Mouse (Mus musculus) cerebellum, postnatal 36 days (tissue): ENCODE measurements around the gene Akr1c14.
"Not testable (repeated sequence)": the region's sequence is repeated elsewhere in the genome, so short reads cannot be mapped to it uniquely, and the experiment has no call there.

Experiments used
- DNase-seq, 2 experiments: peaks; one replicate each; pipeline ENCODE4 v3.0.0; 2021 to 2022; ENCODE audit warnings: mixed read lengths in 2 of 2

Akr1c14 gene

DNA sequence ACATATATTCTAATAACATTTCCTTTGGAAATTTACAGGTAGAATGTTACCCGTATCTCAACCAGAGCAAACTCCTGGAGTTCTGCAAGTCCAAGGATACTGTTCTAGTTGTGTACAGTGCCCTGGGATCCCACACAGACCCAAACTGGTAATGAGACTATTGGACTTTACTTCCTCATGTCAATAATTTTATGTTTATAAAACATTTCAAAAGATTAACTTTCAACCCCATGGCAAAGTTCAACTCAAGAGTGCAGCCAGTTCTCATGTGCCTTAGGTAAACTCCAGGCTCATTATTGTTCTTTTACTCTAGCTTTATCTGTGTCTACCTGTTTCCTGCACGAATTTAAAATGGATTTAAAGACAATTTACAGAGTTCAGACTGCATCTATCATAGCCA is at the start of gene Akr1c14:
Gene Akr1c14 (plus strand): TSS at position 293 of the 400 bp plus-strand sequence.
- no peak for DNase-seq

DNA sequence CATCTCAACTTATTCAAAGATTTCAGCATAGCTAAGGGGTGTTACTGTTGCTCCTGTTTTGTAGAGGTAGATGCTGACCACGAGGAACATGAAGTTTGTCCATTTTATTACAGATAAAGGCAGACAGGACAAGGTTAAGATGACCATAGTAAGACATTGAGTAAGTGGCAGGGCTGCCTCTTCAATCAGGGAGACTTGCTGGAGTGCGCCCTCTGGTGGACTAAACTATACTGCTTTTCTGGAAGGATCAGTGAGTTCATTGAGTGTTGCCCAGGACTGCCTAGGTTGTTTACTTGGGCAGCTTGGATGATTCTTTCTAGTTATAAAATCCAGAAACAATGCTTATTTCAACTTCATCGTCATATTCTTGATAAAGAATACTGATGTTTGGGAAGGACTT is 47.1 kb upstream of the Akr1c14 start:
- DNase-seq, result peak; percentile 22 to 44

DNA sequence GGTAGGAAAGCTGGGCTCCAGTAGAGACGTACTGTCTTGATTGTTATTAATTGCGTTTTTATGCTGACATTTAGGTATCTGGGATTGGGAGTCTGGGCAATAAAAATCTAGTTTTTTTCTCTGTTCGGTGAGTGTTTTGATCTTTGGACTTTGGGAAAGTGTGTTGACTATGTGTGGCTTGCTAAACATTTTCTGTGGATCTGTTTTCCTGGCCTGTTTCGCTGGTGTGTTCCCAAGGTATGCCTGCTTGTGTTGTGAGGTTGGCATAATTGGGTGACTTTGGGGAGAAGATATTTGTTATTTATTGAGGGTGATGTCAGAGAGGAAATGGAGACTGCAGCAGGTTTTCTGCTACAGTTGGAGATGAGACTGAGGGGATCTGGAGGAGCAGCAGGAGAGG is 38.0 kb upstream of the Akr1c14 start:
- DNase-seq, result no peak

DNA sequence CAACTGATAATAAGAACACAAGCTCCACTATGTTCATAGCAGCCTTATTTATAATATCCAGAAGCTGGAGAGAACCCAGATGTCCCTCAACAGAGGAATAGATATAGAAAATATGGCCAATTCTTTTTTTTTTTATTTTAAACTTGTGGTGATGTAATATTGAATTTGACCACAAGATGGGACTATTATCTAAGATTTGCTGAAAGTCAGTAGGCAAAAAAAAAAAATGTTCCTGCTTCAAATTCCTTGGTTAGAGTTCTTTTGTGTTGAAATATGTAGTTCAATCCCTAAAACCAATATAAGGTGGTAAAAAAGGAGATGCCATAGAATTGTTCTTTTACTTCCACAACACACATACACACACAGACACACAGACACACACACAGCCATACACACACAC is 35.0 kb upstream of the Akr1c14 start:
- DNase-seq, result no peak

DNA sequence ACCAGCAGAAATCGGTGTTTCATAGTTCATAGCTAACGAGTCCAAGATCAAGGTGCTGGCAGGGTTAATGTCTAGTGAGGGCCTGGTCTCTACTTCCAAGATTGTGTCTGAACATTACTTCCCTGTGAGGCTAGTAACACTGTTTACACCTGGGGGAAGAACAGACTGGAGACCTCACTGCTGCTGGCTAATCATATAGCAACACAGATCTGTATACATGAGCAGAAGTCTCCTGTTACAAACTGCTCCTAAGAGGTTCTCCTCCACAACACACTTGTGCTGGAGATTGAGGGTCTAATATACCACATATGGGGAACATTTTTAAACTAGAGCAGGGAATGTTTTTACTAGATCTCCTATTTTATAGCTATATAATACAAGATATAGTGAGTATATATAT is 18.9 kb upstream of the Akr1c14 start:
- DNase-seq, result no peak

DNA sequence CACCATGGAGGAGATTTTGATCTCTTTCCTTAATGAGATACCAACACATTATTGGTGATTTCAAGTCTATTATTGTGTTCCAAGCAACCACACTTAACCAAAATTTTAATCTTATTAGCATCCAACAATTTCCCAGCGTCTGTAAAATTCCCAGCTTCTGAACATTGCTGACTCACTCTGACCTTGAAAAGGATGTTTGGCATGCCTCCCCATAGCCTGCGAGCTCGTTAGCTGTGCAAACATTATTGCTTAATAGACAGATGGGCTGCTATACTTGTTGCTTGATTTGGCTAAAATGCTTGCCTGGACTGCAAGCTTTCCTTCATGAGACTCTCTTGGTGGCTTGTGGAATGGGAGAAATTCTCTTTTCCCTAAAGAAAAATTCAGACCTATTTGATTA is 16.3 kb upstream of the Akr1c14 start:
- DNase-seq, result no peak

DNA sequence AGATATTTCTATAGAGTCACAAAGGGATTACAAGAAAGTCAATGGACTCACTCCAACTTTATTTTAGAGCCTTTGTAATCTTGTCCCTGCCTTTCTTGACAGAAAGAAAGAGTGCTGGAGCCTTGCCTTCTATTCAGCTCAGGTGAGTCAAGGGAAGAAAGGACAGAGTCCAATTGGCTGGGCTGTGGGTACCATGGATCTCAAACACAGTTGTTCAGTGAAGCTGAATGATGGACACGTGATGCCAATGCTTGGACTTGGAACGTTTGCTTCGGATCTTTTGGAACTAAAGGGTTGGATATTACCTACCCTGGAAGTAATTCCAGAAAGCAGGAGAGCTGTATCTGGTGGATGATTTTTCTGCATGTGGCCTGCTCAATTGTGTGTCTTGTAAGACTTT is 13.8 kb upstream of the Akr1c14 start:
- no peak for DNase-seq

DNA sequence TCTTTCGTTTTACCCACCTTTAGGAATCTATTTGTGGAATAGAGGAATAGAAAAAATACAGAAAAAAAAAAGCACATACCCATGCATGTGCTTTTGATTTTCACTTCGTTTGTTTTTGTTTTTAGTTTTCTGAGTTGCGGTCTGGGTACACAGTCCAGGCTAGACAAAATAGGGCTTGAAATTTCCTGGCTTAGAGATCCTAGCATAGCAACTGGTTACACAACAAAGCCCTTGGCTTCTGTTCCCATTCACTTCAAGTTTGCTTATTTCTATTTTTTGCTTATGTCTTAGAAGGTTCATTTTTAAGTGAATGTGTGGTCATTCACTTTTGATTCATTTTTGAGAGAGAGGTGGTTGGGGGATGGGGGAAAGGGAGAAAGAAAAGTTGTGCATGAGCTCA is 2.7 kb upstream of the Akr1c14 start:
- no peak for DNase-seq

DNA sequence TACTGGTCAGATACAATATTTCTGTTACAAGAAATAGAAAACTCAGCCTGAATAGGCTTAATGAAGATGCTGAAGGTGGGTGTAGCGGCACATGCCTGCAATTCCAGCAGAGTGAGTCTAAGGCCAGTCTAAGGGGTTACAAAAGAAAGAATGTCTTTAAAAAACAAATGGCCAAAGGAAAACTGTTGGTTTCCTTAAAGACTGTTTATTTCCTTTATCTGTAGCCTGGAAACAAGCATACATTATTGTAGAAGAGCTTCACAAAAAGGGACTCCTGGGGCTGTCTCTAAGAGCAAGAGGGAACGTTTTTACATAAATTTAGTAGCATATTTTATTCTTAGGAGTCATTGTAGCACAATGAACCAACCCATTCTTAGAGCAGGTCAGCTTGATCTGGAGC is 2.0 kb upstream of the Akr1c14 start:
- no peak for DNase-seq

DNA sequence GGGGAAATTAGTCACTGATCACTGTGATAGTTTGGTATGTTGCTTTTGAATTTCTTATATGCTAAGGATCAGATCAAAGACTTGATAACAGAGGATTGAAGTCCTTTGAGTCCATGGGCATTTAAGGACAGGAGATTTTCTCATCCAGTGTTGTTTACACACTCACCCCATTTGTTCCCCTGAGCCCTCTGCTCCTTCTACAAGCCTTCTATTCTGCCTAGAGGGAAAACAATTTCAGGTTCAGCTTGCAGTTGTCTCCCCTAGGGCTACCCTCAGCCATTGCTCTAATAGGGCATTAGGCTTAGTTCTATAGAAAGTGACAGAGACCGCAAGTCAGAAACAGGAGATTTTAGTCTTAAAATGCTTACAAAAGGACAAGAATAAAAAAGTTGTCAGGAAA is 585 bp upstream of the Akr1c14 start:
- no peak for DNase-seq

DNA sequence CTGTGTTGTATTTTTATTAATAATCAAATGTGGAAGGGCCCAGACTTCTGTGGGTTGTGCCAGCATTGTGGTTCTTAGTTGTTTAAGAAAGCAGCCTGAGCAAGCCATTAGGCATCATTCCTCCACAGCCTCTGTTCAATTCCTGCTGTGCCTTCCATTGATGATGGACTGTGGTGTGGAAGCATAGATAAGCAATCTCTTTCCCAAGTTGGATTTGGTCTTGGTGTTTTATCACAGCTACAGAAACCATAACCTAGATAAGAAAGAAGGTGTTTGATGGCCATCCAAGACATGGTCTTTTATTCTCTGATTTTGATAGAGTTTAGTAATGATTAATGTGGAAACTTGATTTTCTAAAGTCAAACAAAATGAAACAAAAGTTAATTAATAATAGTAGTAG is 844 bp downstream of the Akr1c14 start:
- DNase-seq, result no peak

DNA sequence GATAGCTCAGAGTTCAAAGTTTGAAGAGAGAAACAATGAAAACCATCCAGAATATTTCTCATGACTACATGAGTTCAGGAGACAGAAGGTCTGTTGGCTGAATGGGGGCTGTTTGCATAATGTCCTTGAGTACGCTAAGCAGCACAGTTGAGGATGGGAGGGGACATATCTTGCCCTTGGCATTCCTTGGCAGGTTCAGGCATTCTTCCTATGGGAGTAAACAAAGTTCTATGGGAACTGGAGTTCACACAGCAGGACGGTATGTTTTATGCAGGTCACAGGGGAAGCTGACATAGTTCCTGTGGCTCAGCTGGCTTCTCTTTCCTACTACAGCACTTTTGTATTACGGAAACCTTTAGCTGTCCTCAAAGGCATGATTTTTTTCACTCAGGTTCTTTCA is 6.6 kb downstream of the Akr1c14 start:
- no peak for DNase-seq

DNA sequence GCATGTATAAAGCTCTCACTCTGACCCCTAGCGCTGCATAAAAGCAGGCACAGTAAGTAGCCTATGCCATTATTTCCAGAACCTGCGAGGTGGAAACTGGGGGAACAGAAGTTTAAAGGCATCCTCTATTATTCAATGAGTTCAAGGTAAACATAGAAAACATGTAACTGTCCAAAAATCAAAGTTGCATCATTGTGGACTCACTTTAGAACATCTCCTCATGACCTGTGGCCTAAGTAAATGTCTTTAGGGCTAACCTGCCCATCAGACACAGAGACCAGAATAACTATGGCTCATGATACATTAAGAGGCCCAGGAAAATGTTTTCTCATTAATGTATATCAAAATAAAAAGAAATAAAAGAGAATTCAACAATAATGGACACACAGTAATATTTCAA is 7.4 kb downstream of the Akr1c14 start:
- DNase-seq, result no peak

DNA sequence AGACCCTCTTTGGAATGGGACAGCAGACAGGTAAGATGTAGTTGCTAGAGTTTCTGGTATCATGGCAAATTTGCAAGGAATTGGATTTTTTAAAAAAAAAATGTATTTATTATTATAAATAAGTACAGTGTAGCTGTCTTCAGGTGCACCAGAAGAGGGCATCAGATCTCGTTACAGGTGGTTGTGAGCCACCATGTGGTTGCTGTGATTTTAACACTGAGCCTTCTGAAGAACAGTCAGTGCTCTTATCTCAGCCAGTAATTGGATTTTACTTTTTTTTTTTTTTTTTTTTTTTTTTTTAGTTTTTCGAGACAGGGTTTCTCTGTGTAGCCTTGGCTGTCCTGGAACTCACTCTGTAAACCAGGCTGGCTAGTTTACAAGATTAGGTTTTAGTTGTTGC is 9.4 kb downstream of the Akr1c14 start:
- DNase-seq, result not testable (repeated sequence)

DNA sequence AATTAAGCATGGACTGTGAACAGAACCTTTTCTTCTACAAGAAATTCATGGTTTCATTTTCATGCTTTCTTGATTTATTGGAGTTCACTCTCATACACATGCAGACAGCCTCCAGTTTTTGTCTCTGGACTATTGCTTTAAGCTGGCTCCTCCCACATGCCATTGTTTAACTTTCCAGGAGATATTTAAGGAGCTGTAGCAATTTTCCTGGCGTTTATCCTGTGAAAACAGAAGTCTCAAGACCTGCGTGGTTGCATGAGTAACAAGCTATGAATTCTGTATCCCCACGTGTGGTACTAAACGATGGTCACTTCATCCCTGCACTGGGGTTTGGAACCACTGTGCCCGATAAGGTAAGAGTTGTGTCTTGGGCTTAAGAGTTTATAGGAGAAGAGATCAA is 10.6 kb downstream of the Akr1c14 start:
- DNase-seq, result no peak

DNA sequence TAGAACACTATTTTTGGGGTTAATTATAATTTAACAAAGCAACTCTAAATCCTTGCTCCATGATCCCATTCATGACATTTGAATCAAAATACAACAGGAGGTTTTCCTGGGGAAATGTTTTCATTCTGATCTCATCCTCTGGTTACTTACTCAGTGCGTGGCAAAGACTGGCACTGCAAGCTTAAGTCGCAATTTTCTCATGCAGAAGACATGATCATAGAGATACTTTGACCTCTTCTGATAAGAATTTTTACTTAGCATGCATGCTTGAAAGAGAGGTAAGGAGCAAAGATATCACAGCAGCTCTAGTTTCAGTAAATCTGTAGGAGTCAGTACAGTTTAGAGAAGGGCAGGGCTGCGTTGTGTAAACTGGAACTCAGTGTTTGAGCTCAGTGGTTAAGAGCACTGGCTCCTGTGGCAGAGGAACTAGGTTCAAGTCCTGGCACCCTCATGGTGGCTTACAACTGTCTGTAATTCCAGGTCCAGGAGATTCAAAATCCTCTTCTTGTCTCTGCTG is 11.5 kb downstream of the Akr1c14 start:
- DNase-seq, result no peak

DNA sequence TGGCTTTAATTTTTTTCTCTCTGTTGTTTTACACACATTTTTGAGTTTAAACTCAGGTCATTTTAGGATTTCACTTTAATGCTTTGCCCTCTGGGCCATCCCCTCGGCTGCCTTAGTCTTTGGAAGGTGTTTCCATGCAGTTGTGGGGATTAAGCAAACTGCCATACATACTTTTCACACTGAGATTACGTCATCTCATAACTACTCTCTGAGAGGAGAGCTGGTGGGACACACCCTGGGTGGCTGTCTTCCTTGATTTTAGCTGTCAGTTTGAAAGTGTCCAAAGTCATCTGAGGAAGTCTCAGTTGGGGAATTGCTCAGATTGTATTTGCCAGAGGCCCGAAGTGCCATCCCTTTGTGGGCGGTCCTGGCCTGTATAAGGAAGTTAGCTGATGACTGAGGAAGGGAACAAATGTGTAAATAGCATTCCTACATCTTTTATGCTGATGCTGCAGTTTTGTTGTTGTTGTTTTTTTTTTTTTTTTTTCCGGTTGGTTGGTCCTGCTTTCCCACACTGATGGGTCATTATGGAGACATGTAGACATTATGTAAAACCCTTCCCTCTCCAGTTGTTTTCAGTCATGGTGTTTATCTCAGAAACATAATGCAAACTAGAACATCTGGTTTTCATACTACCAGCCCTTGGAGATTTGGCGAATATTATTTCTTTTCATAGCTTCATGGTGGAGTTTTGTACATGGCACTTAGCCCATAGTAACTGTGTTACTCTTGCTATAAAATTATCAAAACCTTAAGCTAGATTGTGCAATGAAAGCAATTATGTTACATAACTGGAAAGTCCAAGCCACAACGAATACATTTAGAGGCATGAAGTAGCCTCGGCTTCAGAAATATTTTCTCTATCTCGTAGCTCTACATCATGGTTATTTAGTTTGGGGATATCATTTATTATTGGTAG is 28.0 kb downstream of the Akr1c14 start:
- no peak for DNase-seq

DNA sequence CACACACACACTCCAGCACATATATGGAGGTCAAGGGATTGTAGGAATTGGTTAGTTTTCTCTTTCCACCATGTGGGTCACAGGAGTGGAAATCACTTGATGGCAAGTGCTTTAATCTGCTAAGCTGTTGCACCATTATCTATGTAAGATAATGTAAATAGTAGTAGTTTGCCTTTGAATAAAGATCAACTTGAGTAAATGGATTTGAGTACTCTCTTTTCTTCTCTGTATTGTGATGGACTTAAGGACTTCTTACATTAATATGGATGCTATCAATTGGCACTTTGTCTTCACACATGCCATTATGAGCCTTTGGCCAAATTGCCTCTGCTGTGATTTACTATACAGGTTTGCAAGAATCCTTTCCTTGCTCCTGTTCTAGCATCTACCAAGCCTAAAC is 31.1 kb downstream of the Akr1c14 start:
- DNase-seq, result no peak

DNA sequence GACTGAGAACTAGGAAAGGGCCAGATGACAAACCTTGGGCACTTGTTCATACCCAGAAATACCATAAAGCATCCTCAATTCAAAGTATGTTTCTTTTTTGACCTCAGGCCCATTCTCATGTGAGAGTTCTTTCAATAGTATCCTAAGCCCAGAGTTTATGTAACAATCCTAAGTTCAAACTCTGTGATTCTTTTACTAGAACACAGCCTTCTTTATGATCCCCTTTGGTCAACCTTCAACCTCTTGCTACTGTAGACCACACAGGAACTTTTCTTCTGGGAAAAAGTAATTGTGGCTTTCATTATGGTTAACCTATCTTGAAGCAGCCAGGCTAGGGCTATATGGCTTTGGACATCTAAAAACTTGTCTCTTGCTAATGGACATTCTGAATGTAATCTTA is 52.9 kb downstream of the Akr1c14 start:
- DNase-seq, result no peak

DNA sequence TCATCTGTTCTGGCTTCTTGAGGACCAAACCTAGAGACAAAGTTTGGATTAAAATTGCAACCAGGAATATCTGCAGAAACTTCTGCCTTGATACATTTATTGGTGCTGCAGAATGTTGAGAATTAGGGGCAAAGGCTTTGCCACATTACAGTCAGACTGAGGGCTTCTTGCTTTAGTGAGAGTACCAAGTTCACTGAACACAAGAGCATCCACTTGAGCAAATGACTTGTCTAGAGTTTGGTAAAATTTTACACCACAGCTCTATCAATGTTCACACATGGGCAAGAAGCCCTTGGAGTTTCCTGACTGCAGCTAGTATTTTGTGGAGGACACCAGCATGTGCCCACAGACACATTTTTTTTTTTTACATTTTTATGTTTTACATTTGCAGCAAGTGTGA is 53.9 kb downstream of the Akr1c14 start:
- DNase-seq, result no peak

DNA sequence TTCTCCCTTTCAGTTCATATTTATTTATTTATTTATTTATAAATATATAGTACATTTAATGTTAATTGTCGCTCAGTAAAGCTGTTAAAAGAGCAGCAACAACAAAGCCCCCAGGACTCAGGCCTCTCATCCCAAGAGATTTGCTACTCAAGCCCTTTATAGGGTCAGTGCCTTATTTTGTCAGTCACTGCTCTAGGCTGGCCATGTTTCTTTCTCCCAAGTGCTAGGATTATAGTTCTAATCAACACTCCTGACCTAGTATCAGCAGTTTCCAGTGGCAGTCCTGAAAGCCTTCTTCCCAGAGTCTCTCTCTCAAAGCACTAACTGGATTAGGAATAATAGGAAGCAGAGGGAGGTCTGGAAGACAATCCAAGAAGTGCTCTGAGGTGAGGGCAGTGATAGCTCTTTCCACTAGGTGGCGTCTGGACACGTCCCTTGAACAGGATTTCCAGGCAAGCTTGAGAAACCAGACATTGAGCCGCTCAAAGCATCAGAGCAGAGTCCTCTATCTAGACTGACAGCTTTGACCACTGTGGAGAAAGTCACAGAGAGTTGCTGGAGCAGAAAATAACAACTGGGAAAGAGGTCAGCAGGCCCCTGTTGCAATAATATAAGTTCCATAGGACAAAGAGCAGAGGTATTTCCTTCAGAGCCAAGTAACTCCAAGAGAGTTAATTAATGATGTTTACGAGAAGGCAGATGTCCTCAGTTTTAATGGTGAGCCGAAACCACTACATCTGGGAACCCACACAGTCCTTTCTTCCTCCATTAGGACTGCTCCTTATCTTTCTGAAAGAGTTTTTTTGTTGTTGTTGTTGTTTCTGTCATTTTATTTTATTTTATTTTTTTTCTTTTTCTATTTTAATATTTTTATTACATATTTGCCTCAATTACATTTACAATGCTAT is 61.7 kb downstream of the Akr1c14 start:
- peak; percentile 20 to 40 for DNase-seq

DNA sequence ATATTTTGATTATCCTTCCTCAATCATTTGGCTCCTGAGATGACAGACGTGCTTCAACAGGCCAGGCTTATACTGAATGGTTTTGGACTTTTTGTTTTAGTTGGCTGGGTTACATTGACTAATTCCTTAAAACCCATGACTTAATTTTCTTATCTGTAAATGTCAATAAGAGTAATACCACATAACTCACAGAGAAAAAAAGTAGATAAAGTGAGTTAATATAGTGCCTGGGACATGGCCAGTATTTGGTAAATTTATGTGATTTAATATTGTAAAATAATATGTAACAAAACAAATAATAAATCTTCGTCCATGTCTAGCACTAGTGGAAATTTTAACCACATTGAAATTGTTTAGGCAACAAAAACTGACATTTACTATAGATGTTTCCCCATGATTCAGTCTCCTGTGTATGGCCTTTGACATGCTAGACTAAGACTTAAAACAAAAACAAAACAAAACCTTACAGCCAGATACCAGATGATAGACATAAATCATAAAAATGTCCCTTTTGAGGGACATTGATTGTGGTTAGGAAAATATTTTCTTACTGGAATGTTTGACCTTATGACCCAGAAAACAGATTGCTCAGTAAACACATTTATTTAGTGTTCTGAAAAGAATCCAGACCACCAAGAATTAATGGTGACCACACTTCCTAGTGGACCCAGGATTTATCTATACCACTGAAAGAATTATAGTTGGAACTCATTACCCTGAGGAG is 70.5 kb downstream of the Akr1c14 start:
- no peak for DNase-seq

DNA sequence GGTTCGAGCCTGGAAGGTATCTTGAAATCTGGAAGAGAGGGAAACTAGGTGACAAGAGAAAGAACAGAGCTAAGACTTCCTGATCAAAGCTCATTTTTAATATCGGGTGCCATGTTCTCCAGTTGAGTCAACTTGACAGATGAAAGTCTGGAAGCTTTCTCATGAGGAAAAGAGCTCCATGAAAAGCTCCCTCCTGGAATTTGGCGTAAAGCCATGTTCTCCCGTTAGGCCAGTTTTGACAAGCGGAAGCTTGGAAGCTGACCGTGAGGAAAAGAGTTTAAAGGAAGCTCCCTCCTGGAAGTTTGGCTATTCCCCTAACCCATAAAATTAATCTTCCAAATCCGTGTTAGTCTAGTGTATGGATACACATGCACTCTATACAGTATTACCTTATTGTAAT is 74.3 kb downstream of the Akr1c14 start:
- no peak for DNase-seq
